Mouse (Mus musculus) CD4-positive, CD25-positive, alpha-beta regulatory T cell, adult 9 weeks (primary cell): ENCODE results near the gene Slamf9. TPM values are rescaled to one million over a fixed set of nuclear protein-coding genes. Genes with fewer than 3 reads are reported as not detected.

Experiments
- polyA plus RNA-seq: library from polyadenylated mRNA; unstranded; fragments of 100-300 nt; shearing (Covaris generic); gene quantifications from one replicate; pipeline ENCODE4 v1.2.1, GENCODE M21; 2017

Slamf9 gene
- not detected for polyA plus RNA-seq

DNA sequence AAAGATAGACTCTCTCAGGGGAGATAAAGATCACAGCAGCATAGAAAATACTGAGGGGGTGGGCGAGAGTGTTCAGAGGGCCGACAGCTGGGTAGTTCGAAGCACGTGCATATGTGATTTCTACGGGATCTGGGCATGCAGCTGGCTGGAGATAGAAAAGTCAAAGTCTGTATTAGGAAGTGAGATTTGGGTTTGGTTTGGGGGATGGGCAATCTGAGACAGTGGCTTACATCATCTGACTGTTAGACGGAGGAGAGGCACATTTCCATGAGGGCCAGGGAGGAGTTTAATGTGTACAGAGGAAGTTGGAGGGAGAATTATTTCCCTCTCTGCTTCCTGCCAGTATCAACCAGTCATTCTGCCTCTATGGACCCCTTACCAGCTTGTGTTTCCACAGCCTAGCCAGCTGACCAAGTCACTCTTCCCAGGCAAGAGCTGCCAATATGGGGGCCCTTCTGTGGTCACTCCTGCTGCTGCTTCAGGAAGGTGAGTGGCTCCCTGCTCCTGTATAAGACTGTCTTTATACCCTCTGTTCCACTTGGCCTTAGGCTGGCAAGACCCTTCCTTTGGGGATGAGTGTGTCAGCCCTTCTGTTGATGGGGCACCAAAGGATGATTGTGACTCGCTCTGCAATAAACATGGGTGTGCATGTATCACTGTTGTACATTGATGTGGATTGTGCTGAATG lies at the start of gene Slamf9:
Gene Slamf9, plus strand, starts transcription at position 305 of the 688 bp plus-strand sequence.

DNA sequence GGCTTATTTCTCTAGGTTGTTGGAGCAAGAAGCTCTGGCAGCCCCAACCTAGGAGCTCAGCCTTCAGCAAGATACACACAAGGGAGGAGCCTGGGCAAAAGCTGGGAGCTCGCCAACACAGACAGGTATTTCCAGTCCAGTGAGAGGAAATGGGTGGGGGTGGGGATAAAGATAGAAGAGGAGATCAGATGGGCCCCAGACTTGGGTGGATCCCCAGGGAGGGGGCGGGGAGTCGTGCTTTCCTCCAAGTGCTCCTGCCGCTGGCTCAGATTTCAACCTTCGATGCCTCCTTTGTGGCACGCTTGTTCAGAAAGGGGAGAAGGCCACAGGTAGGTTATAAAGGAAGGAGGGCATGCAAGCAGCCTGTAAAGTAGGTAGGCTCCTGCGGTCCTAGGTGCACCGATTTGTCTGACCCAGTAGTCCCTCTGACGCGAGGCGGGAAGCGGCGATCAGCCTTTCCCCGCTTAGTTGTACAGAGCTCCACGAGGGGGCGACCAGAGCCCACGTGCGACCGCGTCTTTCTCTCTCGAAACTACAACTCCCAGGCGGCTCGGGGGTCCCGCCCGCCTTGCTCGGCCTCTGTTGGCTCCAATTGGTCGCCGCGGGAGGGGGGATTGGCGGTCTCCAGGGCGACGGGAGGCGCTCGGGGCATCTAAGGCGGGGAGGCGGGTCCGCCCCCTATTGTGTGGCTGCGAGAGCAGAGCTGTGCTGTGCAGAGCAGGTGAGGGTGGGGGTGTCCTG lies 6.6 kb downstream of the Slamf9 start, which contains the start of gene Igsf9:
Gene Igsf9, plus strand, starts transcription at position 249 of the 741 bp plus-strand sequence.

DNA sequence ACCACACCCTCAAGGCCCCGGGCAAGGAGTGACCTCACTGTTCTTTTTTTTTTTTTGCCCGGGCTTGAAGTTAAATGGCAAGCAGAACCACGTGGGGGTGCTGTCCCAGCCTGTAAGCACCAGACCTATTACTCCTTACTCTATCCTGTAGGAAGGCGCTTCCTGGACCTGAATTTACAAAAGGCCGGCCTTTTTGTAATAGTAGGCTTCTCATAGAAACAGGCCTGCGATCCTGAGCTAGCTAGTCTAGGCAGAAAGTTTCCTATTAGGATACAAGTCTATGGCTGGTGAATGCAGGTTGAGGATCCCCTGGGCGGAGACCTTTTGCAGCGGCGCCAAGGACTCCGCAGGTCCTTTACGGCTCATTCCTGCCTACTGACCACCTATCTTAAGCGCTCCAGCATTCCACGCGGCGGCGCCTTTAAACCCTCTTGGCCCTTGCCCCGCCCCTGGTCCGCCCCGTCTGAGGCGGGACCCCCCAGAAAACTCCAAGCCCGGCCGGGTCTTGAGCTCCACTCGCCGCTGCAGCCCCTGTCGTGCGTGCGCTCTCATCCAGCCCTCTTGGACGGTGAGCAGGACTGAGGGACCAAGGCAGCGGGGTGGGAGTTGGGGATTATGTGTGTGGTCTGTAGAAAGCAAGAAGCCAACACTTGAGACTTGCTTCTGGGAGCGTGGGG lies 24.7 kb downstream of the Slamf9 start, which contains the start of gene Tagln2:
Gene Tagln2, plus strand, starts transcription at position 283 of the 677 bp plus-strand sequence.

DNA sequence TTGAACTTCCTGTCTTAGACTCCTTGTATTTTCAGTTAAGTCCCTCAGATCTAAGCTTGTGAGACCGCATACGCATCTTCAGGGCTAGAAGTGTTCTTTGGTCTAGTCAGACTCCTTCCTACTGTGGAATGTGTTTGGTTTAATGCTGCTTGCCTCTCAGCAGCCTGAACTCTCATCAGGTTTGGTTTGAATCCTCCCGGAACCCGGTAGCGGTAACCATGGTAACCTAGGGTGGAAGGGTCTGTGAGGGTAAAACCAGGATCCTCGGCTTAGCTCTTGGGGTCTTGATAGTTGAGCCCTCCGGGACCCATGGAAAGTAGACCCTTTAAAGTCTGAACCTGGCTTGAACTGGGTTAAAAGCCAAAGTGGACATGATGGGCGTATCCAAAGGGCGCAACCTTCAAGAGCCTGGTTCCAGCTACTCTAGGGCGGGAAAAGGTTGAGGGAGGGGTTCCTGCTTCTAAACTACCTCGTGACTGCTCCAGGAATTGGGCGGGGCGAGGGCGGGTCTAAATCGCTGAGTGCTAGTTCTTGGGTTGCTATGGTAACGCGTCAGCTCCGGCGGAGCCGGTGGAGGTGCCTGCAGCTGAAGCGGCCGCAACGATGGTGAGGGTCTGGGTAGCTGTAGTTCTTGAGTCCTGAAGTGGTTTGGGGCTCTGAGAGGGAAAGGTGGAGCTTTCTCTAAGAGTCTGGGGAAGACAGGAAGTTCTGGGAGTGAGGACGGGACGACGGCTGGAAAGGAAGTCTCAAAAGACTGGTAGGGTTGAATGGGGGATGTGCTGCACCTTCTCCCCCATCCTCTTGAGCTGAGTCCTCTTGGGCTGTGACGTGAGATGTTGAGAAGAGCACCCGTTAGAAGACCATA lies 45.6 kb downstream of the Slamf9 start, which contains the start of gene Cfap45:
Gene Cfap45, plus strand, starts transcription at position 226 of the 865 bp plus-strand sequence.

Other genes with a start within 250 kb of the Slamf9 start
- gene Atp1a4, start 216.9 kb upstream of the Slamf9 start, polyA plus RNA-seq = not detected
- 26.3 TPM for gene Igsf8, start 213.7 kb upstream of the Slamf9 start, polyA plus RNA-seq
- 0.22 TPM for gene Atp1a2, start 177.3 kb upstream of the Slamf9 start, polyA plus RNA-seq
- not detected for gene Kcnj9, start 146.0 kb upstream of the Slamf9 start, polyA plus RNA-seq
- not detected for gene Kcnj10, start 134.1 kb upstream of the Slamf9 start, polyA plus RNA-seq
- 9.3 TPM for gene Pigm, start 98.8 kb upstream of the Slamf9 start, polyA plus RNA-seq
- 2.3 TPM for gene Igsf9, start 6.4 kb downstream of the Slamf9 start, polyA plus RNA-seq
- 369 TPM for gene Tagln2, start 24.7 kb downstream of the Slamf9 start, polyA plus RNA-seq
- gene Cfap45, start 45.4 kb downstream of the Slamf9 start, polyA plus RNA-seq = 0.37 TPM
- not detected for gene Vsig8, start 80.6 kb downstream of the Slamf9 start, polyA plus RNA-seq
- 0.16 TPM for gene Slamf8, start 115.2 kb downstream of the Slamf9 start, polyA plus RNA-seq
- gene Fcrl6, start 127.2 kb downstream of the Slamf9 start, polyA plus RNA-seq = not detected
- 8.1 TPM for gene Dusp23, start 157.6 kb downstream of the Slamf9 start, polyA plus RNA-seq
- not detected for gene Crp, start 222.7 kb downstream of the Slamf9 start, polyA plus RNA-seq